Mouse (Mus musculus) liver, embryonic 14.5 days (tissue): Measurements from ENCODE around the gene Saxo1. TPM values are rescaled to one million over a fixed set of nuclear protein-coding genes. Genes with fewer than 3 reads are reported as not detected.

Experiments used
- ATAC-seq: fragments of 200-750 bp; cut with Nextera tagmentation; 2 replicates; pipeline ENCODE4 v1.8.0; 2017; ENCODE audit warnings: moderate number of reproducible peaks, mild to moderate bottlenecking, moderate library complexity; ENCODE audit not compliant: insufficient read depth
- DNase-seq, 3 experiments: peaks; one replicate each; pipeline ENCODE4 v3.0.0-alpha.2; 2012 to 2013; ENCODE audit warnings: low read depth in 3 of 3, low spot score in 3 of 3
- H3K27ac ChIP-seq: fragments of 300-500 bp; sonication (generic); 2 replicates; pipeline ENCODE4 v1.5.1; 2014; ENCODE audit warnings: moderate library complexity, mild to moderate bottlenecking, control low read depth, inconsistent platforms
- H3K27me3 ChIP-seq: fragments of 300-500 bp; sonication (generic); 2 replicates; pipeline ENCODE4 v1.6.1; 2014; ENCODE audit warnings: mild to moderate bottlenecking, low read length, moderate library complexity; ENCODE audit not compliant: control insufficient read depth, insufficient read depth
- H3K36me3 ChIP-seq: fragments of 300-500 bp; sonication (generic); replicated peaks from 2 replicates; pipeline ENCODE4 v1.6.1; 2014; ENCODE audit warnings: low read depth; ENCODE audit not compliant: control insufficient read depth, insufficient read depth
- H3K4me1 ChIP-seq, 2 experiments: fragments of 200-500 bp in 1 of 2; fragments of 300-500 bp in 1 of 2; sonication (generic) in 1 of 2; replicated peaks; 2 replicates each; pipeline ENCODE4 v1.6.1; 2012 to 2014; ENCODE audit warnings: antibody characterized with exemption in 1 of 2, inconsistent platforms in 1 of 2, low read length in 1 of 2; ENCODE audit not compliant: control insufficient read depth in 2 of 2, insufficient read depth in 2 of 2
- H3K4me2 ChIP-seq: fragments of 300-500 bp; sonication (generic); 2 replicates; pipeline ENCODE4 v1.6.1; 2014; ENCODE audit warnings: low read depth, mild to moderate bottlenecking, control low read depth, moderate library complexity
- H3K4me3 ChIP-seq, 2 experiments: fragments of 200-500 bp in 1 of 2; fragments of 300-500 bp in 1 of 2; sonication (generic) in 1 of 2; 2 replicates each; pipeline ENCODE4 v1.5.1; 2012 to 2014; ENCODE audit warnings: low read depth in 2 of 2, low read length in 2 of 2, mild to moderate bottlenecking in 2 of 2, control low read depth in 1 of 2, inconsistent platforms in 1 of 2, moderate library complexity in 1 of 2; ENCODE audit not compliant: insufficient read depth in 1 of 2
- H3K9ac ChIP-seq: fragments of 300-500 bp; sonication (generic); replicated peaks from 2 replicates; pipeline ENCODE4 v1.6.1; 2014; ENCODE audit warnings: mild to moderate bottlenecking, control low read depth, moderate library complexity
- H3K9me3 ChIP-seq: fragments of 300-500 bp; sonication (generic); 2 replicates; pipeline ENCODE4 v1.6.1; 2016; ENCODE audit warnings: low read length, mixed read lengths; ENCODE audit not compliant: control insufficient read depth
- CTCF ChIP-seq: IDR thresholded peaks from 2 replicates; pipeline ENCODE4 v1.5.1; 2016; ENCODE audit warnings: antibody characterized with exemption, low read depth, control low read depth
- EP300 ChIP-seq: IDR thresholded peaks from 2 replicates; pipeline ENCODE4 v1.6.1; 2016; ENCODE audit warnings: antibody characterized with exemption, low read depth
- WGBS: fragments of 180-500 bp; shearing (Covaris S2); extraction: QIAGEN DNeasy Blood & Tissue Kit; methylation state at CpG from one replicate; pipeline ENCODE4 v1.1.7; 2014; ENCODE audit not compliant: insufficient replicate concordance; 5-methylcytosine and 5-hydroxymethylcytosine counted together
- polyA plus RNA-seq, 2 experiments: library from polyadenylated mRNA; depleted of rRNA in 1 of 2; stranded (reverse) in 1 of 2; unstranded in 1 of 2; fragments of >200 nt; fragmentation: Nextera tagmentation in 1 of 2; extraction: Ambion mirVana in 1 of 2; gene quantifications; 2 replicates each; pipeline versions ENCODE4 v1.2.1 to v1.2.3; 2012 to 2014

The Saxo1 gene
- polyA plus RNA-seq, 2 experiments: not detected

DNA sequence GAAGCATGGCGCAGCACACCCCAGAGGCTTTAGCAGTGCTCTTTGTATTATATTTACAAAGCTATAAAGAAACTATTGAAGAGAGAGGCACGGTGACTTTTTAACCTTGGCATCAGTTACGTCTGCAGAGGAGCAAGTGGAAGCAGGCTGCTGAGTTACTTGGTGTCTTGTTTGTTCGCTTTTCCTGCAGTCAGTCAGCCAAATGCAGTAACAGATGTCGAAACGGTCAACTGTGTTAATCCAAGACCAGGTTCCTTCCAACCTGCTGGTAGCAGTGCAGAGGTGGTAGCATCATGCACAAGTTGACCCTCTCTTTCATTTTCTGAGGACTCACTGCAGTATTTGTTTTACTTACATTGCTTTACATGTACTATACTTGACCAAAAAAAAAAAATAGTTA is 135.5 kb downstream of the Saxo1 start:
- no peaks in the 10 kb centered on the region for H3K27me3 ChIP-seq
- 67% methylated on average over 6 of the region's 6 CpGs for WGBS
- no peaks in the 10 kb centered on the region for H3K9me3 ChIP-seq
- no peak overlapping the region for H3K27ac ChIP-seq
- DNase-seq (no peak), ATAC-seq (no peak)
- TF ChIP-seq EP300 (no peak), CTCF (no peak)
- no peak overlapping the region for H3K9ac ChIP-seq
- H3K4me3 ChIP-seq: no peak overlapping the region
- no peaks in the 10 kb centered on the region for H3K36me3 ChIP-seq
- 0 out of 4 replicates have a peak, but pooled peaks cover 0 to 6% of the 10 kb centered on the region in 2 experiments for H3K4me1 ChIP-seq
- no peak overlapping the region for H3K4me2 ChIP-seq

DNA sequence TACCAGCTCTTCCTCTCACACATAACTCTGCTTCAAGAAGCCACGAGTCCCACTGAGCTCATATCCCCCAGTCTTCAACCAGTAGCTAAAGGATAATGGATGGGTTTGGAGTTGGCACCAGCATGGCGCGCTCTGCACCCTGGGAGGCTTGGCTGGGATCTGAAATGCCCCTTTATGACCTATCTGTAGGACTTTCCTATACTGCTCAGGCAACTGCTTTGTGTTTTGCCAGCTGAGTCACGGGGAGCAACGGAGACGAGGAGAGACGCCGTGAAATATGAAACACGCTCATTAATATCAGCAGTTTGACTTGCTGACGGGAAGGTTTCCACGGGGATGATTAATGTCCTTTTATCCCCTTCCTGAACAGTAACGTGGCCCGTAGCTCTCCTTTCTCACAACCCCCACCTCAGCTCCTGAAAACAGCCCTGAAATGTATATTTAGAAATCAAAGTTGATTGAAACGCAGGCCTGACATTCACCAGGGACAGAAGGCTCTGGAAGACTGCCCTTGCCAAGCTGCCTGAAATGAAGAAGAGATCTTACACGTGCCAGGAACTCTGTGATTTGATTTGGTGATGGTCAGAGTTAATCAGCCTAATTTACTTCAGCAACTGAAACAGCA is 141.6 kb downstream of the Saxo1 start:
- TF ChIP-seq CTCF: no peak
- no peak for TF ChIP-seq EP300
- H3K27ac ChIP-seq: no peak overlapping the region
- H3K27me3 ChIP-seq: no peaks in the 10 kb centered on the region
- WGBS: 65% methylated on average over 15 of the region's 15 CpGs
- no peaks in the 10 kb centered on the region for H3K36me3 ChIP-seq
- no peak overlapping the region for H3K4me3 ChIP-seq
- no peaks in the 10 kb centered on the region for H3K9me3 ChIP-seq
- no peak overlapping the region for H3K9ac ChIP-seq
- DNase-seq (no peak), ATAC-seq (no peak)
- H3K4me1 ChIP-seq: no peaks in the 10 kb centered on the region
- no peak overlapping the region for H3K4me2 ChIP-seq

DNA sequence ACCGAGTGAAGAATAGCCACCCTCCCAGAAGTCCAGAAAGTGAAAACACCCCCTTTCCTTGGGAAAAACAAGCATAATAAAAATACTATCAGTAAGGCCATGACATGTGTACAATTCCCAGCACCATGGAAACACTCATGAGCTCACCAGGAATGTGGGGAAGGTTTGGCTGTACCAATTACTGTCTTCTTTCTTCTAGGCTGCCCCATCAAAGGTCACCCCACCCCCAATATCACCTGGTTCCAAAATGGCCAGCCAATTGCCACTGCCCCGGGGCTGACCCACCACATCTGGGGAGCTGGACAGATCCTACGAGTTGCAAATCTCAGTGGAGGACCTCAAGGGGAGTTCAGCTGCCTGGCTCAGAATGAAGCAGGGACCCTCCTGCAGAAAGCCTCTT is 144.7 kb downstream of the Saxo1 start:
- WGBS: 53% methylated on average over 3 of the region's 3 CpGs
- no peak overlapping the region for H3K9ac ChIP-seq
- no peaks in the 10 kb centered on the region for H3K27me3 ChIP-seq
- no peak for TF ChIP-seq CTCF
- no peak for TF ChIP-seq EP300
- no peaks in the 10 kb centered on the region for H3K9me3 ChIP-seq
- ATAC-seq: no peak
- H3K27ac ChIP-seq: no peak overlapping the region
- H3K36me3 ChIP-seq: no peaks in the 10 kb centered on the region
- DNase-seq: no peak
- H3K4me3 ChIP-seq: no peak overlapping the region
- no peaks in the 10 kb centered on the region for H3K4me1 ChIP-seq
- H3K4me2 ChIP-seq: no peak overlapping the region

DNA sequence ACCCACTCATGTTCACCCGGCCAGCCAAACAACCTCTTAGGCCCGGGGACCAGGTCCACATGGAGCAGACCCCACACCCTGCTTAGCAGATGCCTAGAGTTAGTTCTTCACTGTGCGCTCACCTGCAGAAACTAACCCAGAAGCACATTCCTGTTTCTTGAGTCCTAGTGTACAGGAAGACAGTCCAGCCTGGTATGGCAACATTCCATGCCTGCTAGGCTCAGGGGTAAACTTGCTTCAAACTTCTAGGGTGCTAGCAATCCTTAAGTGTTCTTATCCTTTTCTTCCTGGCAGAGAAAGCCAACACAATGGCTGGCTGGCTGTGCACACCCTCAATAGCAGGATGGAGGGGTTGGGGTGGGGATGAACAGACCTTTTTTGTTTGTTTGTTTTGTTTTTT is 147.2 kb downstream of the Saxo1 start:
- ATAC-seq: no peak
- no peak overlapping the region for H3K9ac ChIP-seq
- TF ChIP-seq CTCF (no peak), EP300 (no peak)
- H3K9me3 ChIP-seq: no peaks in the 10 kb centered on the region
- H3K27me3 ChIP-seq: no peaks in the 10 kb centered on the region
- DNase-seq: no peak
- H3K36me3 ChIP-seq: no peaks in the 10 kb centered on the region
- no peak overlapping the region for H3K4me3 ChIP-seq
- 64% methylated on average over 3 of the region's 3 CpGs for WGBS
- no peaks in the 10 kb centered on the region; a peak in 1 of 4 replicates for H3K4me1 ChIP-seq
- H3K27ac ChIP-seq: no peak overlapping the region
- no peak overlapping the region for H3K4me2 ChIP-seq

DNA sequence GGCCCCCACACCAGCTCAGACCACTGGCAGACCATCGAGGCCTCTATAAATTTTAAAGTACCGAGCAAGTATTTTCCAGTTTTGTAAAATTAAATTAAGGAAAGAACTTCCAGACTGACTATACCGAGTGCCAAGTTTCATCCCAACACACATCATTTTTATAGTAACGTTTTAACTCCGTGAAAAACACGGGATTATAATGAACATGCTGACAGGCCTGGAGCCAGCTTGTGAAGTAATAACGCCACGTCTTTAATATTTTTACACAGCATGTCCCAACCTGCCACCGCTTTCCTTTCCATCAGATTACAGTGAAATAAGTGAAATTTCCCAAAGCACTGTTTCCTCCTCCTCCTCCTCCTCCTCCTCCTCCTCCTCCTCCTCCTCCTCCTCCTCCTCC is 149.7 kb downstream of the Saxo1 start:
- H3K4me2 ChIP-seq: no peak overlapping the region
- H3K4me3 ChIP-seq: no peak overlapping the region
- DNase-seq: no peak
- H3K36me3 ChIP-seq: no peaks in the 10 kb centered on the region
- H3K9ac ChIP-seq: no peak overlapping the region
- no peak for ATAC-seq
- H3K4me1 ChIP-seq: no peaks in the 10 kb centered on the region; a peak in 1 of 4 replicates
- no peaks in the 10 kb centered on the region for H3K9me3 ChIP-seq
- WGBS: 71% methylated on average over 9 of the region's 9 CpGs
- H3K27me3 ChIP-seq: no peaks in the 10 kb centered on the region
- no peak overlapping the region for H3K27ac ChIP-seq
- TF ChIP-seq CTCF: no peak
- TF ChIP-seq EP300: no peak
